Mouse (Mus musculus) frontal cortex, postnatal 25 days (tissue): ENCODE measurements at regions not wholly inside any gene's neighbourhood (a gene's known extent, or its start where the extent isn't known, plus 50 kb on each side); places are given as distances from the start of the nearest gene placed in this dataset.
A peak's percentile ranks its signal among the peaks of the same experiment; 100 is the strongest.
"Not testable (repeated sequence)": the region's sequence is repeated elsewhere in the genome, so short reads cannot be mapped to it uniquely, and the experiment has no call there.

Experiments used
- DNase-seq, 2 experiments: peaks; one replicate each; pipeline ENCODE4 v3.0.0; 2022; ENCODE audit warnings: low spot score in 2 of 2

DNA sequence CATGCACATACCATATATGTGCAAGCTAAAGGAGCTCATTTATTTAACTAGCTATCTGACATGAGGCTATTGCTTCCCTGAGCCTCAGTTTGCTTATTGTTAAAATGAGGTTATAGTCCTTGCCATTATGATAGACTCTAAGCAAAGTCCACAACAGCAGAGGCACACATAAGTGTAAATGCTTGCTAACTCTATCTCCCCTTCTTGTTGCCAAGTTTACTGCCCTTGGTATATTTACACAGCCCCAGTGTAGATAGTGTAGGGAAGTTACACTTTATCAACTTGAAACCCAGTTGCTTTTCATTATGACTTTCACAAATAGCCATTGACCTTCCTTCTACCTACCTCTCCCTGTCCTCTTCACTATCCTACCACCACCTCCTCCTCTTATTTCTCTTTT lies 782.6 kb upstream of the Agtr1b start:
- no peak for DNase-seq

DNA sequence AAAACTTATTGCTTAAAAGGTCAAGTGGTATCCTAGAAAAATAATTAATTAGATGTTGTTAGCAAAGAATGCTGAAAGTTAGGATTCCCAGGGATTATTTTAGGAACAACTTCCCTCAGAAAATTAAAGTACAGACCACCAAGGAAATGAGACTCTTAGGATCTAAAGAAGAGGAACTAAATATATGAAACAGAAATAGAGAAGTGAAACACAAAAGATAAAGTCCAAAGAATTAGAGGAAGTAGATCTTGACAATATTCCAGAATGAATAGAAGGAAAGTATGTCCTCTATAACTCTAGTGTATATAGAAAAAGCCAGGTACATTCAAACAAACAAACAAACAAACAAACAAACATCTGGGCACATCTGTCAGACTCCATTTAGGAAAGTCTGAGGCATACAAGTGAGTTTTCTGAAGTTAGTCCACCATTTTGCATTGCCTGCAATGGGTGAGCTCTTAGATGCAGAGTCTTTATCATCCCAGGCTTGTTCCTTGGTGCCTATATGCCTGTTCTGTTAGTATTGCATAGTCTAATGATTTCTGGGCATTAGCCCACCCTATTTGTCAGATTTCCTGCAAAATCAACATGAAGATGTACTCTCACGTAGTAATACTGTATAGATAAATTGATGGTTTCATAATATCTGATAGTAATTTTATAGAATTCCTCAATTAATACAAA lies 762.0 kb upstream of the Agtr1b start:
- no peak for DNase-seq

GRCm38 (mm10) chr3:21126191-21126590 lies 759.2 kb upstream of the Agtr1b start:
- no peak for DNase-seq

DNA sequence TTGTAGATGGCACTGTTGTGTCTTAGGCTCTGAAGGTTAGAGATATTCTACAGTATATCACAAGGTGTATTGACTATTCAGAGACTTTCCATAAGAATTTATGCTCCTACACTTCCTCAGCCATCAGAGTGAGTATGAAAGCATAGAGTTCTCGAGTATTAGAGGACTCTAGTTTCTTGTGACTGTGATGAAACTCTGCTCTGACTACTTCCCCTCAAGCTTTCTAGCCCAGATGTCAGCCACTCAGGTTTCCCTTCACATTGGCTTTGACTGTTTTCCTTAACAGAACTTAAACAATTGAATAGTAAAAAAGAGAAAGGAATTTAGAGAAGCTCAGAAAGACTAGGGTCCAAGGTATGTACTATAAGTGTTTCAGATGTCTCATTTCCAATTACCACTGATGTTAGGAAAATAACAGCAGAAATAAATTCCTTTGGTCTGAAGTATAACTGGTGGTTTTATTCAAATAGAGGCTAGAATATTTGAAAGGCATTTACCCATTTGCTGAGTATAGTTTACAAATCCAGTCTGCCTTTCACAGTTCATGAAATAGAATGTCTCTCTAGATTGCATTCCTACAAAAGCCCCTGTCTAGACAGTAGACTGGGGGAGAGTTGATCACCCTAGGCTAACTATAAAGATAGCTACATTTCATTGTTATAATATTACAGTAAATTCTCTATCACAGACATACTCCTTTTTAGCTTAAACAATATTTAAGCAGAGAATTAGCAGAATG lies 751.4 kb upstream of the Agtr1b start:
- no peak for DNase-seq

GRCm38 (mm10) chr3:21111735-21112518 lies 745.0 kb upstream of the Agtr1b start:
- DNase-seq, result no peak

DNA sequence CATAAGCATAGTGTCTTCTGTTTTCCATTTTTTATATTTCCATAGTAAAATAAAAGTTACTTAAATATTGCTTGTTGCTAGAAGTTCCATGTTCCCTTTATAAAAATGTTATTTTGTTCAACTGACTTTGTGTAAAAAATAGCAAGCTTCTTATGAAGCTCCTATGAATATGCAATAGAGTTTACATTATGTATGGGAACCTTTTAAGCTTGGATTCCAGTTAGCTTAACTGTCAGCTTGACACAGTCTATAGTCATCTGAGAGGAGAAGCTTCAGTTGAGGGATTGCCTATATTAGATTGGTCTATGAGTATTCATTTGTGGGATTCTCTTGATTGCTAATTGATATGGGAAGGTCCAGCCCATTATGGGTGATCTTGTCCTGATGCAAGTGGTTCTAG lies 723.2 kb upstream of the Agtr1b start:
- no peak for DNase-seq

DNA sequence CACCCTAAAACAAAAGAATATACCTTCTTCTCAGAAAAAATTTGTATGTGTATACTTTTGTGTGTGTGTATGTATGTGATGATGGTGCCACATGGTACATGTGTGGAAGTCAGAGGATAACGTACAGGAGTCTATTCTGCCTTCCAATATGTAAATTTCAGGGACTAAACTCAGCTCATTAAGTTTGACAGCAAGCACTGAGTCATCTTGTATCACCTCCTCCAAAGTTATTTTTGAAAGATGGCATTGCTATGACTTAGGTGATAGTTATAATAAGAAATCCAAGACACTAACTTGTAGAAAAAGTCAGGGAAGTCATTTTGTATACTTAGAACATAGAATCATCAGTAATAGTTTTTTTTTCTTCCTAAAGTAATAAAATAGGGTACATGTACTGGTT lies 719.4 kb upstream of the Agtr1b start:
- no peak for DNase-seq

DNA sequence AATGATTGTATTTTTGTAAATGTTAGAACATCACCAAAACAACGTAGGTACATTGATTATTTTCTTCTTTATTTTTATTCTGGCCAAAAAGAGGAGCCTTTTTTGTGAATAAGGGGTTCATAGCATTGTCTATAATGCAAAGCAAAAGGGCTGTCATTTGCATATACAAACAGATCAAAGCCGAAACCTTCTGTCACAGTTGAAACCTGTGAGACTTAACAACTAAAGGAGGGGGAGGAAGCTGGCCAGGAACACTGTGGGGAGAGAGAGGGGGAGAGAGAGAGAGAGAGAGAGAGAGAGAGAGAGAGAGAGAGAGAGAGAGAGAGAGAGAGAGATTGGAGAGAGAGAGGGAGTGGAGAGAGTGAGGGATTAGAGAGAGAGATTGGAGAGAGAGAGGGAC lies 710.6 kb upstream of the Agtr1b start:
- no peak for DNase-seq

- DNase-seq, result not testable (repeated sequence)
Measured at GRCm38 (mm10) chr3:21053337-21053736, 686.4 kb upstream of the Agtr1b start.

DNA sequence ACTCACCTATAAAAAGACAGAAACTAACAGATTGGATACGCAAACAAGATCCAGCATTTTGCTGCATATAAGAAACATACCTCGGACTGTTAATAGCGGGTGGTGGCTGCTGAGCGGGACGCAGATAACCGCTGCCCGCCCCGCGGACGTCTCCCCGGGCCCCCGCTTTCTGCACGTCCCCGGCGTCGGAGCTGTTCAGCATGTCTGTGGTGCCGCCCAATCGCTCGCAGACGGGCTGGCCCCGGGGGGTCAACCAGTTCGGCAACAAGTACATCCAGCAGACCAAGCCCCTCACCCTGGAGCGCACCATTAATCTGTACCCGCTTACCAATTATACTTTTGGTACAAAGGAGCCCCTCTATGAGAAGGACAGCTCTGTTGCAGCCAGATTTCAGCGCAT lies 682.4 kb upstream of the Agtr1b start:
- not testable (repeated sequence) for DNase-seq

- no peak for DNase-seq
Measured at GRCm38 (mm10) chr3:21045981-21046380, 679.0 kb upstream of the Agtr1b start.

DNA sequence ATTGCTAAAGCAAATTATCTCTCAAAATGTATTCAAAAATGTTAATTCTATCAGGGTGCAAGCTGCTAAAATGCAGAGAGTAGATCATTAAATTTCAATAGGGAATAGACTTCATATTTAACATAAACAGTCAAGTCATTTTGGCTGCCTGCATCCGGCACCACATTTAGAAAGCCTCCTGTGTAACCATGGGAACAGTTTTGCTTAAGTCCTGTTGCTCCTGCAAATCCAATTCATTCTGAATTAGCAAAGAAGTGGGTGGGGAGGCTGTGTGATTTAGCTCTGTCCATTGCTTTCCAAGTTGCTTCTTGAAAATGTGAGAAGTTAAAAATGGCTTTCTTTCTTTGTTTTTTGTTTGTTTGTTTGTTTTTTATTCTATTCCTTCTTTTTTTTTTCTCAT lies 658.9 kb upstream of the Agtr1b start:
- no peak for DNase-seq

DNA sequence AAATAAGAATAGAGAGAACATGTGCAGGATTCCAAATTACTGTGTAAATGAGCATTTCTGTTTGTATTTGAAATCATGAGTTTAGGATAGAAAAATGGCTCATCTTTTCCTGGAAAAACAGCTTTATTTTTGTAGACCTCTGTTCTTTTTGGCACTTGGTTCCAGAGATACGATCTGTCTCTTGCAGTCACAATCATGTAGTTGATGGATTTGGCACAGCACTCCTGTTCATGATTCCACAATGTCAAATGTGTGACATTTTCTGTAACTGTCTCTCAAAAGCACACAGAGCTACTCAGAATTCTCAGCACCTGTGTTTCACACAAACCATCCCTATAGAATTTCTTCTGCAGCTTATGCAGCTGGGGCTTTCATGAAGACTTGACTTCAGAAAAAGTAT lies 654.0 kb upstream of the Agtr1b start:
- no peak for DNase-seq

- no peak for DNase-seq
Measured at GRCm38 (mm10) chr3:21020297-21020696, 653.3 kb upstream of the Agtr1b start.

GRCm38 (mm10) chr3:21009650-21010049 lies 642.7 kb upstream of the Agtr1b start:
- DNase-seq, result no peak

DNA sequence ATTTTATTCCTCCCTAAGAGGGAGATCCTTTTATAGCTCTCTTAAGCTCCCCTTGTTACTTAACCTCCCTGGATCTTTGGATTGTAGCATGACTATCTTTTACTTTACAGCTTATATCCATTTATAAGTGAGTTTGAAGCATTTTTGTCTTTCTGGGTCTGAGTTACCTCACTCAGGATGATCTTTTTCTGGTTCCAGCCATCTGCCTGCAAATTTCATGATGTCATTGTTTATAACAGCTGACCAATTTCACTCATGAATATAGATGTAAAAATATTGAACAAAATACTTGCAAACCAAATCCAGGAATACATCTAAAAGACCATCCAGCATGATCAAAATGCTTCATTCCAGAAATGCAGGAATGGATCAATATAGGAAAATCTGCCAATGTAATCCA lies 631.3 kb upstream of the Agtr1b start:
- DNase-seq, result no peak

DNA sequence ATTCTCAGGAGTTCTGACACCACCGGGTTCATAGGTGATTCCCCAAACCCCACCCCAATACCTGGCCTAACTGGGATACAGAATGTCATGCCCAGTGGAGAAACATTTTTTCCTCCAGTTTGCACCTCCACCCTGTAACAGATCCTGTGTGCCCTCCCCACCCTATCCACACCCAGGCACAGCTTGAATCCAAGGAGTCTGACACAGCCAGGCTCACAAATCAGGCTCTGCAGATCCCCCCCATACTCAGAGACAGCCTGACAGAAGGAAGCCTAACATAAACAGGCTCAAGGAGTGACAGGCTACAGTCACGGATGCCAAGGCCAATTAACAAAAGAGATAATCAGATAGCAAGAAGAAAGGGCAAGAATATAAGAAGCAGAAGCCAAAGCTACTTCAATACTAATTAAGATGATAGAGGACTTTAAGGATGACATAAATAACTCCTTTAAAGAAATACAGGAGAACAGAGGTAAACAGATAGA lies 622.6 kb upstream of the Agtr1b start:
- DNase-seq, result no peak

- no peak for DNase-seq
Measured at GRCm38 (mm10) chr3:20986942-20987341, 620.0 kb upstream of the Agtr1b start.

- DNase-seq, result peak in 1 of 2 experiments; percentile 7
Measured at GRCm38 (mm10) chr3:20986377-20986727, 619.4 kb upstream of the Agtr1b start.

DNA sequence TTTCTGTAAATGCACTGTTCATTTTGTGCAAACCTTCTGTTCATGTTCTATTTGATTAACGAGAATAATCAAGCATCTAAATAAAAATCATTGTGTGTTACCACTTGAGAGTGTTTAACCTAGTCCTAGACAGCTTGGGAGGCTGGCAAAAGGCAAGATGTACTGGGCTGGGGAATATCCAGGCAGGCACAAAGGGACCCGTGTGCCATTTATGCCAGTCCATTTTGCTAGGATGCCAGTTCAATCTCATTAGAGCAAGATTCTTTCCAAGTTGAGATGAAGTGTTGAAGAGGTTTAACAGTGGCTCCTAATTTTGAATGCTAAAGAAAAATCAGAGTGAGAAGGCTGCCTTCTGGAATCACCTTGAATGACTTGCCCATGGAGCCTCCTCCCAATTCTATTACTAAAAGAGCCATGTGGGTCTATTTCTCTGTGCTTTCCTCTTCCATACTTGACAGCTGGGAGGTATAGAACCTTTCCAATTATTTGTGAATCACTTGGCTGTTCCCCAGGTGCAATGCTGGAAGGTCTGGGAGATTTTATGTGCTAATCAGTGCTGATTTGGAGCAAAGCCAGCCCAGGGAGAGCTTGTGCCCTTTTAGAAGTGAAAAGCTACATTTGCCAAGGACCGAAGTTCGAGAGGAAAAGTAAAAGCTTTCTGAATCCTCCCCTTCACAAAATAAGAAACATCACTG lies 618.9 kb upstream of the Agtr1b start:
- DNase-seq, result no peak

- no peak for DNase-seq
Measured at GRCm38 (mm10) chr3:20984146-20984545, 617.2 kb upstream of the Agtr1b start.

- no peak for DNase-seq
Measured at GRCm38 (mm10) chr3:20973077-20973476, 606.1 kb upstream of the Agtr1b start.
